Mouse (Mus musculus) mouse embryonic stem cell (cell line): ENCODE results near the gene Nipsnap1.

ENCODE experiments used
- in situ Hi-C, 2 experiments: fragments of 300-500 bp; cut with MboI; formaldehyde crosslinking; loops; 1 replicate in 1 of 2; 3 replicates in 1 of 2; pipeline ENCODE4 v1.14.3; 2019 to 2020; ENCODE audit warnings: low sequenced_read_pairs in 2 of 2, low pct_unique_long_range_greater_than_20kb in 1 of 2, mixed read lengths in 1 of 2; ENCODE audit not compliant: unreplicated experiment in 1 of 2

Gene Nipsnap1

DNA sequence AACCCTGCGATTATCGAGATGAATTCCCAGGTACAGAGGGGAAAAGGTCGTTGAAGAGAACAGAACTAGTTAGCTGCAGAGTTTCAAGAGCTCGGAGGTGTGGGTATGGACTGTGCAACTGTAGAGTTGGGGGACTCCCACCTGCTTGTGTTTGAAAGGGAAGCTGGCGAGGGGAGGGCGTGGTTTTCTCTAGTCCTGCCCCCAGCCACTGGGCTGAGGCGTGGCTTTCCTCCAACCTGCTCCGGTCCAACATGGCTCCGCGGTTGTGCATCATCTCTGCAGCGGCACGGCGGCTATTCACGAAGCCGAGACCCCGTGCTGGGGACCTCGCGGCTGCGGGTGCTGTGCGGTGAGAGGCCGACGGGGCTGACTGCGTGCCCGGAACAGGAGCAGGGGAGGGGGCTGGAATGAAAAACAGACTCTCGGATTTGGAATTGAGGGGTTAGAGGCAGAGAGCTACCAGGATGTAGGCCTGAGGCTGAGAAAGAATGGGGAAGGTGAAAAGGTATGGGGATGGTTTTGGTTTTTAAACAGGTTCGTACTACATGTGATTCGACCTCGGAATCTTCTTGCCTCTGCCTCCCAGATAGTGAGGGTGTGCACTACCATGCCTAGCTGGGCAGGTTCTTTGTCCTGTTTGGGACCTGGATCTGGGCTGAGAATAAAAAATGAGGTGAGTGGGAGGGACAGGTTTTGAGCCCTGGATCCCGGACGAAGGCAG is at the start of gene Nipsnap1:
Gene Nipsnap1 (plus strand): TSS at position 197 of the 721 bp plus-strand sequence.
- in situ Hi-C loops = no loop called here

DNA sequence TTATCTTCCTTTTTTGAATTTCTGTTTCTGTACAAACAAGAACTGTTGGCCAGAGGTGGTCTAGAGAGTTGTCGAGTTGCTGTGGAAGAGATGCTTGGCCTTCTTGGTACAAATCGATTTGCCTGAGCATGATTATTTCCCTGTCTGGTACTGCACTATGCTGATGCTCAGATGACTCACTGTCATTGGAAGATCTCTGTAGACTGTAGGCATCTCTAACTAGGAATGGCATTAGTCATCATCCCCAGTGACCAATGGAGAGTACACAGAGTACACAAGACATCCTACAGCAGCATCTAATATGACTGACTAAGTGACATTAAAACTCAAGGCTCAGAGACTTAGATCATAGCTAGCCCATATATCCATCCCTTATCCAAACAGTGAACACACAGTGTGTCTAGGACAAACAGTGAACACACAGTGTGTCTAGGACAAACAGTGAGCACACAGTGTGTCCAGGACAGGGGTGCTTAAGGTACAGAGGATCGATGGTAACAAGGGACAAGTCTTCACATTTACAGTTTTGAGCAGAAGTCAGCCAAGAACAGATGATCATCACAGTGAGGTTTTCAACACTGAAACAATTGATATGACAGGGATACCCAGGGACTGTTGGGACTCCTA is 47.5 kb upstream of the Nipsnap1 start:
- in situ Hi-C loops = no loop called here

DNA sequence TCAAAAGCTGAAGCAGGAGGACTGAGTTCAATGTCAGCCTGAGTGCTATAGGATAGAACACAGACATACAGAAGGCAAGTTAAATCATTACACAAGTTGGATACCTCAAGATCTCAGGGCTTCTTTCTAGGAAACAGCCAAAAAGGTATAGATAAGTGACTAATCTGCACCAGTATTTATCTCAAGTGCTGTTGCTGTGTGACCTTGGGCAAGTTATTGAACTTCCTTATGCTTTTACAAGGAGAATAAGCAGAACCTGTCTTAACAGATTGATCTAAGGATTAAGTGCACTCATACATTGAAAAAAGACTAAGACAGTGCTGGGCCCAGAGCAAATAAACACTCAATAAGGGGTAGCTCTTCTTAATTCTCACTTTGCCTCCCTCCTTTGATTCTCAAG is 46.4 kb upstream of the Nipsnap1 start:
- in situ Hi-C loops = no loop called here

DNA sequence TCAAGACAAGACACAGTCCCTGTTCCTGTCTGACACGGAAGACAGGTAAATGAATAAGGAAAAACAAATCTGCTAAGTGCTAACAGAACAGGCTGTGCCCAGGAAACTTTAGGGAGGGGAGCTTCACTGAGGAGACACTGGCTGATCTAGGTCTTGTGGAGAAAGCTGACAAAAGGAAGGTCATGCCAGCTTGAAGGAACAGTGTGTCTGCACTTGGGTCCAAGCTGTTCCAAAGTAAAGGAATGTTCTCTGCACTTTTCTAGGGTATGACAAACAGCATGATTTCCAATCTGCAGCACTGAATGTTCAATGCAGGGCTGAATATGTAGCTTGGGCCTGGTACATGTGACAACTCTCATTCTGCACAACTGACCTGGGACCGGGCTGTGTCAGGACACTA is 45.8 kb upstream of the Nipsnap1 start:
- in situ Hi-C loops = no loop called here

DNA sequence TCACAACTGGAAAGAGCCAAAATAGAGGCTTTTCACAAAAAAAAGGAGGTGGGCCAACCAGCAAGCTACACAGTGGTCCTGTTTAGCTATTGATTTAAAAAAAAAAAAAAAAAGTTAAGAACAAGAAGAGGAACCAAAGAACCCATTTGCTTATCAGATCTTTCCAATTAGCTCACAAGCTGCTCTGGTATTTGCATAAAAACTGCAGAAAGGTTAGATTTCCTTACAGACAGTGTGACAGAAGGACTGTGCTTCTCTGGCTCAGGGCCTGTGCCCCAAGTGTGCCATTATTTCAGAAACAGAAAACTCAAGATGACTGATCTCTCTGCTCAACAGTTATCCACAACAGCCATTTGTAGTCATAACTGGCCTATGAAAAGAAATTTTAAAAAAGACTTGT is 42.7 kb upstream of the Nipsnap1 start:
- in situ Hi-C loops = no loop called here

DNA sequence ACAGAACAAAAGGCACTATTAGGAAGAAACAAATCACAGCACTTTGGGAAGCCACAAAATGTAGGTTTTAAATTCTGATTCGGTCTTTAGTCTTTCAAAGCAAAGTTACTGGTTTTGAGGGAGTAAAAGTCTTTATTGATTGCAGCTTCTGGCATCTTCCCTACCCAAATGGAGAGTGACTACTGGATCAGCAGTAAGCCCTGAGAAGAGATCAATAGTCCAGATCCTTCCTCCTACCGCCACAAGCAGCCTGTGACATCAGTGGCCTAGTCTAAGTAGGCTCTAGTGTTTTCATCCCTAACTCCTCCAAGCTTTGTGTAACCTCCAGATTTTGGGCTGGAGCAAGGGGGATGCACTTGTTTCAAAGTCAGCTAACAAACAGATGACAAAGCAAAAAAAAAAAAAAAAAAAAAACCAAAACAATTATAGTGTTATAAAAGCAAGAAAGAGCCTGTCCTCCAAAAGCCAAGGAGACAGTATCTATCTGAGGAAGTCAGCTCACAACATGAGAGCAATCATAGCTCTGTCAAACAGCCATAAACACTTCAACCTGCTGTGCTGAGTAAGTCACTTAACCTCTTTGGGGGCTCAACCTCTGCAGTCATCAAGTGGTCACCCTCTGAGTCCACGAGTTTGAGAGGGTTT is 40.3 kb upstream of the Nipsnap1 start:
- in situ Hi-C loops = no loop called here

DNA sequence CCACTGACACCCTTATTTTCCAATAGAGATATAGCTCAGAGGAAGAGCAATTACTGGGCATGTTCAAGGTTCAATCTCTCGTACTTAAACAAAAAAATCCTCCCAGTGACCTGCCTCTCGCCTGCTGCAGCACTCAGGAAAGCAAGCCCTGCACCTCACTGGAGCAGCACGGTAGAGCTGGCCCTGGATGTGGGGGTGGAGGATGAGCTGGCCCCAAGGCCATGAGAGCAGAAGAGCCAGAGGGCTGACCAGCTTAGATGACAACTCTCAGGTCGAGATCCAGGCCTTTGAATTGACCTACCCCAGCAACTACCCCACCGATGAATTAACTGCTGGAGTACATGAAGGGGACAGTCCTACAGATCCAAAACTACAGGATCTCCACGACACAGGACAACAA is 38.3 kb upstream of the Nipsnap1 start:
- in situ Hi-C loops = no loop called here

DNA sequence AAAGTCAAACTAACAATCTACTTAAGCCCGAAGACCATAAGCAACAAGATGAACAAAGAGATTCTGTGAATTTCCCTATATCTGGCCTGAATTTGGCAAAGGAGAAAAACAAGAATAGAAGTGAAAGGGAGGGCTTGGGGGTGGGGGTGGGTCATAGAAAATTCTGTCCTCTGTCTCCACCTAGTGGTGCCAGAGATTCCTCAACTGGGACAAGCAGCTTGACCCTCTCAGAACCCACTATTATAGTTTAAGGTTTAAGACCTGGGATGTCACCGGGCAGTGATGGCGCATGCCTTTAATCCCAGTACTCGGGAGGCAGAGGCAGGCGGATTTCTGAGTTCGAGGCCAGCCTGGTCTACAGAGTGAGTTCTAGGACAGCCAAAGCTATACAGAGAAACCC is 37.0 kb upstream of the Nipsnap1 start:
- in situ Hi-C loops = no loop called here

DNA sequence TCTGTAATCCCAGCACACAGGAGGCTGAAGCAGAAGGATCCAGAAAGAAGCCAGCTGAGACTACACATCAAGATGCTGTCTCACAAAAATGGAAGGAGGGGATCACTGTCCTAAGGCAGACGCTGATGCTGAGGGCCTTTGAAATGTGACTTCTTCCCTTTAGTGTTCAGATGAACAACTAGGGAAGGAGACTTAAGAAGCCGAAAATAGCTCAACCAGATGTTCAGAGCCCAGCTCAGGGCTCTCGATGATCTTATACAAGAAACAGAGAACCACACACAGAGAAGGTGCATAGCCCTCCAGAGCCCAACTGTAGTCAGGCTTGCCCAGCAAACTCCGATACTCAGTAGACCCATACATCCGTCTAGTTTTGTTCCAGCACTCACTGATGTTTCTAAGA is 36.4 kb upstream of the Nipsnap1 start:
- in situ Hi-C loops = no loop called here

DNA sequence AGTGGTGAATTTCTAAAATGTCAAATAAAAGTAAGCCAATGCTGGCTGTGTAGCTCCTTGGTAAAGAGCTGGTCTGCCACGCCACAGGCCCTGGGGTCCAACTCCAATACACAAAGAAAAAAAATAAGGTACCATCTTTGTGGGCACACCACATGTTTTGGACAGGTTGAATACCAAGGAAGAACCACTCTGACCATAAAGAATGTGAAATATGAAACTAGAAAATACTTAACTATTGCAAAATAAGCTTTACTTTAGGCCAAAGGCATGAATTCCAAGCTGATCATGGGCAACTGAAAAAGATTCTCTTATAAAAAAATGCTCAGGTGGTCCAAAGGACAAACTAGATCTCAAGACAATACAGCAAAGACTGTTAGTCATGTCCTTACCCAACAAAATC is 35.5 kb upstream of the Nipsnap1 start:
- in situ Hi-C loops = no loop called here

DNA sequence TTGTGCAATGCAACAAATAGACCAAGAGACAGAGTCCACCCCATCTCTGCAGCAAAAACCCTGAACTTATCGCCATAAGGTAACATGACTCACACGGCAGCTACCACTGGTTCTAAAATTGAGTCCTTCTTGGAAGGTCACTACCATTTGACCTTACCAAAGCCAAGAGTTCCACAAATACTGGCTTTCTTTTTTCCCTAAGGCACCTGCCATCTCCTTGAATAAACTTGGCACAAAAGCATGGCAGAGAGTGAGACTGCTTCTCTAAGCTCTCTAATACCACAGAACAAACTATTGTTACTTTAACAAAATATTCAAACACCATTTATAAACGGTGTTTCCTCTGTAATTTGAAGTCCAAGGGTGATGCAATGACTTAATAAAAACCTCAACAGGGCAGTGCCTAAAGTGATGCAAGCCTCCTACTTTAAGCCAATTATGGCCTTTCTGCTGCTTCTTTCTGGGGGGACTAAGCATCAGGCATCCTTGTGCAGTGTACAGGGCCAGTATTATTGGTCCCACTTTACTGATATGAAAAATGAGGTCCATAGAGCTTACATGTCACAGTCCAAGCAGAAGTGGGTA is 32.7 kb upstream of the Nipsnap1 start:
- in situ Hi-C loops = no loop called here

DNA sequence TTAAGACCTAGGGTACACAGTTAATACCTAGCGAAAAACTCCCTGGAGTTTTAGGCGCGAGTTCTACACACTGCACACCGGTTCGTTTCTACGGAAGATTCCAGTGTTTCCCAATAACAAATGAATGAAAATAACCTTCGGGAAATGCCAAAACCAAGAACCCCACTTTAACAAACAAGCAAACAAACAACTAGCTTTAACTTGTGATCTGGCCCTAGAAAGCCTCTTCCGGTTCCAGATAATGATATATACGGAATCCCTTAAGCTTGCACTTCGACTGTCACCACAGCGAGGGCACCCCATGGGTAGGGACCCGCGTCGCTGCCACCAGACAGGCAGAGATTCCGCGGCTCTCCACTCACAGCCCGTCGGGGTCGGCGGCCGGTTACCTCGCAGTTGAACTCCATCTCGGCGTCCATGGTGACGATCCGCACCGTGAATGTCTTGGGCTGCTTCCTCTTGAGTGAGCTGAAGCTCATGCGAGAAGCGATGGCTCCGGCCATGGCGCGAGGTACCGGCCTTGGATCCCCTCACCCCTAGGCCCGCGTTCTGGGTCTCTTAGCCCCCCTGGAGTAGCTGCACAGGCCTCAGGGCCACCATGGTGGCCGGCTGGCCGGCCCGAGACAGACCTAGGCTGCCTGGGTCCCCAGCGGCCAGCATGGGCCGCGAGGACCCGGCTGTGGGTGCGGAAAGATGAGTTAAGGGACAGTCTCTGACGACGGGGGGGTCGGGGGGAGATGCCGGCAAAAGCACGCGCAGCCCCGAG is 25.1 kb upstream of the Nipsnap1 start:
- in situ Hi-C loops = no loop called here

DNA sequence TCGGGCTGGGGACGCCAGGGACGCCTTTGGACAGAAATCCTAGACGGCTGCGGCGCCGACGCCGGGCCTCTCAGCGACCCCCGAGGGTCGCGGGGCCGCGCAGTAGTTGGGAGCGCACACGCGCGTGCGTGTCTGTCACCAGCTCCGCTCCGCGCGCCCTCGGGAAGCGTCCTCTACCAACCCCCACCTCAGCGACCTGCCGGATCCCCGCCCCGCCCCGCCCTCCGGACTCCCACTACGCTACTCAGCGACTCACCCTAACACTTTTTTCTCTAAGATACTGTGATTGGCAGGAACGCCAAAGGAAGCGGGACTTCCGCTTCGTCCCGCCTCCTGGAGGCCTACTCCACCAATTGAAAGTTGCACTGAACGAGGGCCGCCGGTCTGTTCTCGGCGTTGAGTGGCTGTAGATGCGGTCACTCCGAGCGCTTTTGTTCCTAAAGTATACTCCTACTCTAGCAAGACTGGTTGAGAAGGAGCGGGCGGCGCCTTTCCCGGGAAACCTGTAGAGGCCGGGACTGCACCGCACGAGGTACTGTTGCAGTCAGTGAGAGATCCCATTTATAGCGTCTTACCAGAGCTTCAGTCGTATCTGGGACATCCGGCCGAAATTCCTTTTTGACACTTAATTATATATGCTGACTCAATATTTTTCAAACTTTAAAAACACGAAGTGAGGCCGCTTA is 24.4 kb upstream of the Nipsnap1 start, which contains the start of gene Nf2:
Gene Nf2 (minus strand): TSS at position 279 of the 686 bp plus-strand sequence.
- in situ Hi-C loops = no loop called here

DNA sequence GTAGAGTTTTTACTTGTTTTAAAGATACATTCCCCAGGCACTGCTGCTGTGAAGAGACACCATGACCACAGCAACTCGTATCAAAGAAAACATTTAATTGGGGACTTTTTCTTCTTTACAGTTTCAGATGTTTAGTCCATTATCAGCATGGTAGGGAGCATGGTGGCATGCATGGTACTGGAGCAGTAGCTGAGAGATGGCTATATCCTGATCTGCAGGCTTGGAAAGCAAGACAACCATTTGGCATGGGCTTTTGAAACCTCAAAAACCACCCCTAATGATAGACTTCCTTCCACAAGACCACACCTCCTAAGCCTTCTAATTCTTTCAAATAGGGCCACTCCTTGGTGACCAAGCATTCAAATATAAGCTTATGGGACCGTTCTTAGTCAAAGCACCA is 23.3 kb upstream of the Nipsnap1 start:
- in situ Hi-C loops = no loop called here

DNA sequence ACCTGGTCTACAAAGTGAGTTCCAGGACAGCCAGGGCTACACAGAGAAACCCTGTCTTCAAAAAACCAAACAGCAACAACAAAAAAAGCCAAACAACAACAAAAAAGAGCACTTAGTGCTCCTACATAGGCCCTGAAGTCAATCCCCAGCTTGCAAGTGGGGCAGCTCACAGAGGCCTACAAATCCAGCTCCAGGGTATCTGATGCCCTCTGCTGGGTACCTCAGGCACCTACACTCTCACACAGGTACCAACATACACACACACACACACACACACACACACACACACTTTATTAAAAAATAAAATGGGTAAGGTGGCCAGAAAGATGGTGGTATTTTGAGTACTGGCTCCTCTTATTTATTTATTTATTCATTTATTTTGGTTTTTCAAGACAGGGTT is 20.7 kb upstream of the Nipsnap1 start:
- in situ Hi-C loops = no loop called here

DNA sequence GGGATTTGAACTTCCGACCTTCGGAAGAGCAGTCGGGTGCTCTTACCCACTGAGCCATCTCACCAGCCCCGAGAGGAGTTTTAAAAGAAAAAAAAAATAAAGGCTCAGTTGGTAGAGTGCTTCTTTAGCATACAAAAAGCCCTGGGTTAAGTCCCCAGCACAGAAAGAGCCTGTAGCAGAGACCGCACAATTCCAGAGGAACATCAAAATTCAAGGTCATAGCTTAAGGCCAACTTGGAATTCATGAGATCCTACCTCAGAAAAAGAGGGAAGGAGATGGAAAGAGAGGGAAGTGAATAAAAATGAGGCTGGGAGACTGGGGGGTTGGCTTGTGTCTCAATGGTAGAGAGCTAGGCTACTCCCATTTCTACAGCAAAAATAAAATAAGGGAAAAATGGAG is 19.6 kb upstream of the Nipsnap1 start:
- in situ Hi-C loops = no loop called here

DNA sequence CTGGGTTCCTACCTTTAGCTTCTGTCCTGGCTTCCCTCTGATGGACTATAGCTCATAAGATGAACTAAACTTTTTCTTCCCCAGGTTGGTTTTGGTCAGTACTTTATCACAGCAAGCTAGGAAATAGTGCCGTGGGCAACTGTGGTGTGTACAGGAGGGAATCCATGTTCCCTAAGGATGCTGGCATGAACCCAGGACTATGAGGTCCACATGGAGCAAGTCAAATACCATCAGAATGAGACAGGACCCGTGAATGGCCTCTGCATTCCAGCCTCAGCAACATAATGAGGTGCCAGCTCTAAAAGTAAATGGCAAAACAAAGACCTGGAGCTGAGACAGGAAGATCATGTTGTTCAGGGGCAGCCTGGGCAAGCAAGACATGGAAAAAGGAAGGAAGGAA is 15.3 kb upstream of the Nipsnap1 start:
- in situ Hi-C loops = no loop called here

DNA sequence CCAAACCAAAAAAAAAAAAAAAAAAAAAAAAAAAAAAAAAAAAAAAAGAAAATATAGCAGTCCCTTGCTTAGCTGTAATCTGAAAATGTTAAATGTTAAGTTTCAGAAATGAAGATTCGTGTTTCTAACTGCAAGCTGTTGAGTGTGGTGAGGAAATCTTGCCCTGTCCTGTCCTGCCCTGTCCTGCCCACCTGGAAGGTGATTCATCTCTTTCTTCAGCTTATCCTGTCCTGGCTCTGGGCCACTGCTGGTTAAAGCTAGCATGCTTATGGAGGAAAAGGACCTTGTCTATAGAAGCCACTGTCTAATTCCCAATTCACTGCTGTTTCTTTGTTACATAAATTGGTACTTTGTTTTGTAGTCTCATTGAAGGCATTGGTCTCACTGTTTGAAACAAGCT is 12.8 kb upstream of the Nipsnap1 start:
- in situ Hi-C loops = no loop called here
